Mouse (Mus musculus) testis, postnatal 10 days (tissue): ENCODE data around the gene Hes5.

Experiments used
- DNase-seq: peaks from one replicate; pipeline ENCODE4 v3.0.0; 2021; ENCODE audit warnings: low spot score

Hes5 gene

DNA sequence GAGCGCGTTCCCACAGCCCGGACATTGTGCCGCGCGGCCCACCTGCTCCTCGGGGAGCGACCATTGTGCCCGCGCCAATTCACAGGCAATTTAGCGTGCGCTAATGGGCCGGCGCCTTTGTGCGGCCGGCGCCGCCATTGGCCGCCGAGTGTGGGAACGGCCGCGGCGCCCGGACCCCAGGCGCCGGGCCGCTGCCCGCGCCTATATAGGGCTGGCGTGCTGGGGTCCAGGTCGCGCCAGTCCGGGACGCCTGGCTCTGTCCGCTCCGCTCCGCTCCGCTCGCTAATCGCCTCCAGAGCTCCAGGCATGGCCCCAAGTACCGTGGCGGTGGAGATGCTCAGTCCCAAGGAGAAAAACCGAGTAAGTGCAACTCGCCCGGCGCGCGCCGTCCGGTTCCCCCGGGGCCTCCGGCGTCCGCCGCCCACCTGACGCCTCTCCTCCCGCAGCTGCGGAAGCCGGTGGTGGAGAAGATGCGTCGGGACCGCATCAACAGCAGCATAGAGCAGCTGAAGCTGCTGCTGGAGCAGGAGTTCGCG lies at the start of gene Hes5:
Gene Hes5 (plus strand): TSS at position 234 of the 536 bp plus-strand sequence.
- no peak for DNase-seq

DNA sequence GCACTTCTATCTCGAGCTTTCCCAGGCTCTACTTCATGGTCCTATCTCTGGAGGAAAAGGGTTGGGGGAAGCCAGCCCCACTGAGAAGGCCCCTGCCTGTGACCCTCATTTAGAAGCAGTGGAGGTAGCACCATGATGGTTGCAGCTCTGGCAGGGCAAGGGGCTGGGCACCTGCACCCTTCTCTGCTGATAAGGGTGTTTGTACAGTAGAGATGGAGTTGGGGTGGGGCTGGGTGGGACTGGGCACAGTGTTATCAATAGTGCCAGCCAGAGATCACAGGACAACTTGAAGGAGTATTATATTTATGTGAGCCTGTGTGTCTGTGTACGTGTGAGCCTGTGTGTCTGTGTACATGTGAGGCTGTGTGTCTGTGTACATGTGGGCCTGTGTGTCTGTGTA lies 49.1 kb upstream of the Hes5 start:
- no peak for DNase-seq

DNA sequence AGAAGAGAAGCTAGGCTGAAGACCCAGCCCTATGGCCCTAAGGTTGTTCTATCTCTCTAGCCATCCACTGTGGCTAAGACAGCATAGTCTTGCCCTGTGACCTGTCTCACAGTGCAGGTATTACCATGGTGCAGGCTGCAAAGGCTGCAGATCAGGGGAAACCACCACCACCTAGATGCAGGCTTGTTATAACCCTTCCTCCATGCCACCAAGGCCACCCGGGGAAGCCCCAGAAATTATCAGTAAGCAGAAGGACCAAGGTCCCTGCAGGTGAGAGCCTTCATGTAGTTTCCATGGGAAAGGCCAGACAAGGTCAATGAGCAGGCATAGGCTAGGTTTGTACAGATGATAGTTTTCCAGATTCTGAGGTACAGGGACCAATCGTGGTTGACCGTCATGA lies 46.9 kb upstream of the Hes5 start:
- DNase-seq: no peak

DNA sequence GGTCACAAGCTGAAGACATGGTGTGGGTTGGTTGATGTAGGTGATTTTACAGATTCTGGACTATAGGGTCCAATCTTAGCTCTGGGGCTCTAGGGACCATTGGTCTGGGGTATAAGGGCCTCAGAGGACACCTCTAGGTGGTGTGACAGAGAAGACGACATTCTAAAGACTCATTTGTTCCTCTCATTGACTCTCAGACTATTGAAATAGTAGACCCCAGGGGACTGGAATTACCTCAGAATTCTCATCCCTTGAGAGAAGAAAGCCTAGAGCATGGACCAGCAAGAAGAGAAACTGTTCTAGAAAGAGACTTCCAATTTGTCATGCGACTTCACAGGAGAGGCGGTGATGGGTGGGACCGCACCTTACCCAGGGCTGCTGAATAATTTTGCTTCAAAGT lies 46.5 kb upstream of the Hes5 start:
- no peak for DNase-seq

DNA sequence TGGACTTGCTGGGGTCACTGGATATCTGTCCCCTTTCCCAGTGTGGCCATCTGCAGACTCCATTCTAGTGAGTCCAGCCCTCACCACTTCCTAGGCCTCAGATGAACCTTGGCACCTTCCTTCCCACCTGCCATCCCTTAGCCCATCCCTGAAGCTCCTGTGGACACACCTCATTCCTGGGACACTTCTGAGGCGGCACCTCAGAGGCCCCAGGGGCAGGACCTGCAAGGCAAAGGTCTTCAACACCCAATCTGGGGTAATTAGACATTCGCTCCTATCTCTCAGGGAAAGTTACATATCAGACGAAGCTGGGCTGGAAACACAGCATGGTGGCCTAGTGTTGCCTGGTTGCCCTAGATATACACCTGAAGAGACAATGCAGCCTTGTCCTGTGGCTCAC lies 46.0 kb upstream of the Hes5 start:
- no peak for DNase-seq

DNA sequence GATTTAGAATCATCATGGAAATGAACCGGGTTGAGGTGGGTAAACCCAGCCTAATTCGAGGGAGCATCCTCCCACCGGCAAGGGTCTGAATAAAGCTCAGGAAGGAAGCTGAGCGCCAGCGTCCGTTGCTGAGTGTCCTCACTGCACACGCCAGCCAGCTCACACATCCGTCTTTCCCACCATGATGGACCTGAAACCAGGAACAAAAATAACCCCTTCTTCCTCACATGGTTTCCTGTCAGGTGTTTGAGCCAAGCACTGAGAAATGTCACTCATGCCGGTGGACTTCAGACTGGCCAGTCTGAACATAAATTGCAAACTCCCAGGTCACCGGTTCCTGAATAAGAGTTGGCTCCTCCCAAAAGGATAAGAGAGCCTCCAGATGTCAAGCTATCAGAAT lies 45.4 kb upstream of the Hes5 start:
- DNase-seq: no peak

DNA sequence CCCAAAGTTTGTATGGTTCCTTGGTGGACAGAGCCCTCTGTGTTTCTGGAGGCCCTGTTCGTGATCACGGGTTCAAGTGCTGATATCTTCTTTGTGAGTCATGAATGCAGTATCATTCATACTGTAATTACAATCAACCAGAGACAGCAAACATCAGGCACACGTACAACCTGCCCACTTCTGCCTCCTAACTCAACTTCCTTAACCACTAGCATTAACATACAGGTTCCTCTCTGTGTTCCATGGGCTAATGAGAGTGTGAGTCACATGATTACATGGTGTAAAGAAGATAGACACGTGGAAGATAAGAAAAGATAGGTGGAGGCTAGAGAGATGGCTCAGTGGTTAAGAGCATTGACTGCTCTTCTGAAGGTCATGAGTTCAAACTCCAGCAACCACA lies 44.1 kb upstream of the Hes5 start:
- no peak for DNase-seq

DNA sequence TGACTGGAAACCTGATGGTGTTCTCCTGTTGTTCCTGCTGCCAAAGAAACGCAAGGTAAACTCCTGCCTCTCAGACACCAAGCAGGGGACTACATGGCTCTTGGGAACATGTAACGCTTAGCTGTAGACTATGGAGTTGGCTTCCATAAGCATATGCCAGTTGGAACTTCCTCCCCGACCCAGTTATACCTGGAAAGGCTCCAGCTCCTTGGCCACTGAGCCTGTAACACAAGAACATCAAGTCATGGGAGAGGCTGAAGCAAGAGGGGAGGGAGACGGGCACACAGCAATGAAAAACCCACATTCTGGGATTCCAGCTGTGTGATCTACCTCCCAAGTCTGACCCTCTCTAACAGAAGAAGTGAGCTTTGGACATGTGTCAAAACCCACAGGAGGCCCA lies 38.4 kb upstream of the Hes5 start:
- DNase-seq: no peak

DNA sequence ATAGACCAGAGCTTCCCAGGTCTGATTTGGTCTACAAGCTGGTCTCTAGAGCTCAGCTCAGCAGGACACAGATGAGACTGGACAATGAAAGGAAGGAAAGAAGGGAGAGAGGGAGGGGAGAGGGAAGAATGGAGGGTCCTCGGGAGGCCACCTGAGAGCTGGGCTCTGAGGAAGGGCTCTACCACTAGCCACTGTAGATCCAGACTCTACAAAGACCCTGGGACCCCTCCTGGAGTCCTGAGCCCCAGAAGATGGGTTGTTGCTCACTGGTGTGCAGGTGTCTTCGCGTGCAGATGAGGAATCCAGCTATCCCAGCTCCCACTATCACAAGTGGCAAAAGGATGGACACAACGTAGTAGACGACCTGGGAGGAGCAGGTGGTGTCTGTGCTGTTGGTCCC lies 37.8 kb upstream of the Hes5 start:
- no peak for DNase-seq

DNA sequence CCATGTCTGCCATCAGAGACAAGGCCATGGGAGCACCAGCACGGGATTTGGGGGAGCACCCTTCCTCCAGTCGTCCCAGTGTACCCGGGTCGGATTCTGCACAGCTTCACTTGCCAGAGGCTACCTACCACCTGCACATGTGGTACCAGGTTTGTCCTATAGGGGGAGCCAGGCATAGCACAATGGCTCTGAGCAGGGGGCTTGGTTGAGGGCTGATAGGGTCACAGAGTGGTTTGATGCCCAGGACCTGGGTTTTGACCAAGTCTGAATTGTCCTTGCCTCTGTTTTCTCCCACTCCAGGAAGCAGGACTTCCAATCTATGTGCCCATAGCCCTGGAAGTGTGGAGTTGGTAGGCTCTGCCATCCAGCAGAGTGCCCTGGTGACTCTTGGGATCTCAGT lies 35.3 kb upstream of the Hes5 start:
- peak; percentile 61 for DNase-seq

DNA sequence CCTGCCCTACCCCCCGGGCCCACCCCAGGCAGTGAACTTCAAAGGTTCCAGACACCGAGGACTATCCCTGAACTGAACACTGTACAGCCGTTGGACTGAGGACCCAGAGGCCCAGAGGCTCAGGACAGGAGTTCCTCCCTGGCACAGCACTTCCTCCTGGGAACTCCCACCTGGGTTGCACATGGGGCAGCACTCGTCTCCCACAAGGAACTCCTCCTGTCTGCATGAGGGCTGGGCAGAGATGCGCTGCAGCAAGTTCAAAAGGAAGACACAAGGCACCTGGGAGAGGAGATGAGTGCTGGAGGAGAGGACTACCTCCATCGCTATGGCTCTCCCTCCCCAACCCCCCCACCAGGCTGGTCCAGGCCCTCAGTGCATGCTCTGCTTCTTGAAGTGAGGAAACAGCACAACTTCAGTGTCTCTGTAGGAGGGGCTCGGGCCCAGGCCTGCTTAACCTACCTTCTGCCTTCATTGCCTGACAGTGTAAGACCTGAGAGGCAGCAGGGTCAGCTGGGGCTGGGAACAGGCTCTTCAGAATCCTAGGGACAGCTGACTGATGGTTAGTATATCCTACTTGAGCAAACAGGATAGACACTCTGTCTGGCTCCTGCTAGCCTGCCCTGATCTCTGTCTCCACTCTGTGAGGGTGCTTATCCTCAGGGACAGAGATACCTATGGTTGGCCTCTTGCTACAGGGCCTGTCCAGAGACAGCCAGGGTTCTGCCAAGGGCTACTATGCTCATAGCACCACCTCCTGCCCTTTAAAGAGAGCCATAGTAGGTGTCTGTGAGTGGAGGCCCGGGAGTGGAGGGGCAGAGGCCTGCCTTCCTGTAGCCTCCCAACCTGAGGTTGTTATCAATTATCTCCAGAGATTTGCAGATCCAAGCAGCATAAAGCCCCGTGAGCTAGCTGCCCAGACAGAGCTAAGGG lies 33.5 kb upstream of the Hes5 start:
- no peak for DNase-seq

DNA sequence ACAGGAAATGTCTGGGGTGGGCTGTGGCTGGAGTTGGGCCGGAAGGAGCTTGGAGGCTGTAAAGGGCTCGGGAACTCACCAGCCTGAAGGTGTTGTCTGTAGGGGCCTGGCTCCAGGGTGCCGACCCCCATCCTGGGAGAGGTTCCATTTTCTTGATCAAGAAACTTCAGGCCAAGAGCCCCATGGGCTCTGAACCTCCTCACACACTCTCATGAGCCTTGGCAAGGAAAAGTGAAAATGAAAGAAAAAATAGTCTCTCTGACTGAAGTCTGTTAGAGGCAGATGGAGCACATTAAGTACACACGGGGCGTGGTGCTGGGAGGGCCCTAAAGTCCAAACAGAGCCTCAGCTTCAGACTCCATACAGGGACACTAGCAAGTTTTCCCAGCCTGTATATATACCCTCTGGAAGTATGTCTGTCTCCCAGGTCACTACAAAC lies 32.8 kb upstream of the Hes5 start:
- DNase-seq: no peak

DNA sequence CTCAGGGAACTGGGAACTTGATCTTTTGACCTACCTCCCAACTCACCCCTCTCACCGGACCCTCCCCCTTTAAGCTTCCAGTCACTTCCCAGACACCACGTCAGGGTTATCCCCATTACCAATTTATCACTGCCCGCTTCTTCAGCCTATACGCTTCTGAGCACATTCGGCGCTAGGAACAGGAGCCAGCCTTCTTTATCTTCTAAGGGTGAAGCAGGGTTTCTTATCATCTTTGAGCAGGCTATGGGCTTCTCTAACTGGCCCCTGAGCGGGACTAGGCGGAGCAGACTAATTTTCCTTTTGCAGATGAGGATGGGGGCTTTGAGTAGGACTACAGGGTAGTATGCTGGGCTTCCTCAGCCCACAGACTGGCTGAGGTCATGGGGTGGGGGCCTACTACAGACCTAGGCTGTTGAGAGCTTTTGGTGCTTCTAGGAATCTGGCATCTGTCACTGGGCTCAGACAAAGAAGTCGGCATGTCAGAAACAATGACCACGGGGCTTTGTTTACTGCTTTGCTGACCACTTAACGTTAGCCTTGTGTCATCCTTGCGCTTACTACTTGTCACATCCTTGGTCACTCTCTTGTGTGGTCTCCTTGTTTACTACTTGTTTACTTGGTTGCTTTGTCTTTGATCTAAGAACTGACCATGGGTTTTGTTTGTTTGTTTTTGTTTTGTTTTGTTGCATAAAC lies 32.2 kb upstream of the Hes5 start, which contains the start of gene Tnfrsf14:
Gene Tnfrsf14 (minus strand): TSS at position 169 of the 693 bp plus-strand sequence.
- no peak for DNase-seq

DNA sequence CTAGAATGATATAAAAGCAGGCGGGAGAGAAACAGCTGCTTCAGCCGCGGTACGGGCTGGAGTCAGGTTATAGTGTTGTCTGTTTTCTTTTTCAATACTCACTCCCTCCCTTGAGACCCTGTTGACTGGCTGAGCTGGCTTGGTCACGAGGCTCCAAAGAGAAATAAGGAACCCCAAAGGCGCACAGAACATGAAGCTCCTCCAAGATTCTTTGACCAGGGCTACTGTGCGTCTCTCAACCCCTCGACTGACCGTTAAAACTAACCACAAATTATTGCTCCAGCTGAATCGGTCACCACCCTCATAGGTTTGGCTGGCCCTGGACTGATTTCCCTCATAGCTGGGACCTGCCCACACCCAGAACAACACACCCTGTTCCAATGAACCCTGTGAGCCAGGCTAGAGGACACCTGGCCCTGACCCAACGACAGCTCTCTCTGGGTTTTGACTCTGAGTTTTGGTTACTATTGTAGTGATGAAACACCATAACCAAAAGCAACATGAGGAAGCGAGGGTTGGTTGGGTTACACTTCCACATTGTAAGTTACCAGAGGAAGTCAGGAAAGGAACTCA lies 31.5 kb upstream of the Hes5 start:
- DNase-seq: no peak

DNA sequence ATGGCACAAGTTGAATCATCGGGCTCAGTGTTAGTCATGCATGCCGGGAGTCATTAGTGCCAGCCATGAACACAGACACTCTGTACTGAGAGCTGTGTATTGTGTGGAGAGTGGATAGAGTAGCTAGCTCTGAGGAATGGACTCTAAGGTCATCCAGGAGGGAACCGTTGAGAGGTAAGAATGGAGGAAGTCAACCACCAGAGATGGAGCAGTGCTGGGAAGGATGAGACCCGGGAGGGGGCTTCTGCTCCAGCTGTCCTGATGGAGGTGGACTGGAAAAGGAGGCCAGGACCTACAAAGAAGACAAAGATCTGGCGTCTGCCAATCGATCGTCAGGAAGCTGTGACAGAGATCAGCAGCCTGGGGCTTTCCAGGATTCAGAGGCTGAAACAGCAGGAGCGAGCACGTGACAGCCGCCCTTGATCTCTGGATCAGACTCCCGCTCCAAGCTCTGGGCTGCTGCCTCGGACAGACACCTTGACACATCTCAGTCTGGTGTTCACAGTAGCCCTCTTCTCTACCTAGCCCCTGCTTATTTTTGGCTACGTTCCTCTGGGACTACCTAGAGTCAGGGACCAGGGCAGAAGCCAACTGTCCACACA lies 27.3 kb upstream of the Hes5 start:
- DNase-seq: no peak

DNA sequence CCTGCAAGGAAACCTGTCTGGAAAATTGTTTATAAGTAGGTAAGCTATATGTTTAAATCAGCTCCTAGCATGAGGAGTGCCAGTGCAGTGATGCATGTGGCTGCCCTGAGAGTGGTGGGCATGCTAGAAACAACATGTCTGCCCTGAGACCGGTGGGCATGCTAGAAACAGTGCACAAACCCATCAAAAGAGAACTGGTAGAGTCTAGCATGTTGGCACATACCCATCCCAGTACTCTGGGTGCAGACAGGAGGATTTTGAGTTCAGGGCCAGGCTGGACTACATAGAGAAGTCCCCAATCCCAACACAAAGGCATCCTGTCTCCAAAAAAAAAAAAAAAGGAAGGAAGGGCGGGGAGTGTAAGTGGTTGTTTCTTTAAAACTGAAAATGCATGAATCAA lies 25.9 kb upstream of the Hes5 start:
- no peak for DNase-seq

DNA sequence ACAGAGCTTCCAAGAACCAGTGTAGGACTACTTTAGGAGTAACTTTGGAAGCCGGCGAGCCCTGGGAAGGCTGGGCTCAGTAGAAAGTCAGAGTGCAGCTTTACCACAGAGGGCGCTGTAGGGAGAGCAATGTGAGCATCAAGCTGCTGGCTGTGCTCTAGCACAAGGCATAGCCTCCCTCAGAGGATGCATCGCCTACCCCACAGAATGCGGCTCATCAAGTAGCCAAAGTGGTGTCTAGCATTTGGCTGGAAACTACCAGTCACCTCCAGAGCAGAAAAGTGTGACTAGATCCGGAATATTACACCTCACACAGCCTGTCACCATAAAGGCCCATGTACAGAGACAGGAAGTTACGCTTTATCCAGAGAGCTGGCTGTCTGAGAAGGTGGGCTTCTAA lies 24.9 kb upstream of the Hes5 start:
- no peak for DNase-seq

DNA sequence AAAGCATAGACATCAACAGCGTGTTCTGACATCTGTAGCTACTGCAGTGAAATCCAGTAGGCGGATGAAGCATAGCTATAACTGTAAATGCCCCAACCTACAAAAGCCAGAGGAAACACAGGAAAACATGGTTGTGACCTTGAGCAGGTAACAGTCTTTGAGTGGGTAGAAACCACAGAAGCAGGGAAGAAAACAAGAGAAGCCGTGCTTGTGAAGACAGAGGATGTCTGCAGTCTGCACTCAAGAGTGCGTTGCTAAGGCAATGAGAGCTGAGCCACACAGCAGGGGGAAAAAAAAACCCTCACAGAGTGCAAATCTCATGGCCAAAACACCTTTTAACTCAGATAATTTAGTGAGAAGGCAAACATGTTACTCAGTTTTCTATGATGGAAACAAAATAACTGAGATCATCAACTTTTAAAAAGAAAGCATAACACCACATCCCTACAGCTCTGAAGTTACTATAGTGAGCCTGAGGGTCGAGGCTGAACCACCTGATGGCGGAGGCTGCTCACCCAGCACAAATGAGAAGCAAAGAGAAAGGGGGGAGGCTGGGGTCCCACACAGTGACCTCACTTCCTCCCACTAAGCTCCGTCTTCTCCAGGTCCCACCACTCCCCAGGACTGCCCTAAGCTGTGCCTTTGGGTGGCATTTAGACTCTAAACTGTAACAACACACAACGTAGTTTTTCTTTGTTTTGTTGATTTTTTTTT lies 24.0 kb upstream of the Hes5 start:
- no peak for DNase-seq

DNA sequence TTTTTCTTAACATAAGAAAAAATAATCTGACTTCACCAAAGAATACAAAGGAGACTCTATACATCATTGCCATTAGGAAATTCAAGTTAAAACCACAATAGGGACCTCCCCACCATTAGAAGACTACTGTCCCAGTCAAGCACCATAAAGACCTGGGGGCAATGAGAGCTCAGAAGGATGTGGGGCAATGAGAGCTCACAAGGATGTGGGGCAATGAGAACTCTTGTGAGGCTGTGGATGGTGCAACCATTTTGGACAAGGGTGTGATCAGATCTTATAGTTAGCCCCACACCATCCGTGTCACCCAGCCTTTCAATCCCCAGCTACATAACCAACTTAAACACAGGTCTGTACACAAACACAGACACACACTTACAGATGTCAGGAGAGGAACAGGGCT lies 23.0 kb upstream of the Hes5 start:
- no peak for DNase-seq

DNA sequence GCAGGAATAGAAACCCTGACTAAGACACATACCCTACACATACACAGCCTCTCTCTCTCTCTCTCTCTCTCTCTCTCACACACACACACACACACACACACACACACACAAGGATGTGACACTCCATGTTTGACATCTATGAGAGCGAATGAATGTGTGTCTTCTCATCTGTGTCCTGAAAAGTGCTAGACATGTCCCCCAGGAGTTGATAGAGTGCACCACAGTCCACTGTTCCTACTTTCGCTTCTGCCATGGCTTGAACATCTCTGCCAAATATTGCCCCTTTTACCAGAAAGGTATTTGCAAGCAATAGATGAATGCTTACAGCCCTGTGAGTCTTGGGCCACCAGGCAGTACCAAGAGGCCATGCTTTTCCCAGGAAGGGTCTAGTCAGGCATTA lies 20.6 kb upstream of the Hes5 start:
- no peak for DNase-seq

DNA sequence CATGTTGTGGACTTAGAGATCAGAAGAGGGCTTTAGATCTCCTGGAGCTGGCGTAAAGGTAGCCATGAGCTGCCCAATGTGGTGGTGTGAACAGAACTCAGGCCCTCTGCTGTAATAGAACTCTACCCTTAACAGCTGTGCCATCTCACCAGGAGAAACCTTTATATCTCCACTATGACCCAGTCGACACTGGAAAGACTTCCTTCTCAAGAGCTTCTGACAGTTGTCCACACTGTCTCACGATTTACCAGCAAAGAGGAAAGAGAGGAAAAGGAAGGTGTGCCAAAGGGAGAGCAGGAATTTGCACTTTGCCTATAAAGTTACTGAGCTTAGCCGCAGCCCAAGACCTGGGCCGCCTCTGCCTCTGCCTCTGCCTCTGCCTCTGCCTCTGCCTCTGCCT lies 18.9 kb upstream of the Hes5 start:
- no peak for DNase-seq
